Mouse (Mus musculus) stomach, postnatal 0 days (tissue): ENCODE data around the gene Gm20738. TPM values are rescaled to one million over a fixed set of nuclear protein-coding genes. Genes with fewer than 3 reads are reported as not detected.
"Not testable (repeated sequence)": the region's sequence is repeated elsewhere in the genome, so short reads cannot be mapped to it uniquely, and the experiment has no call there.

Experiments used
- ATAC-seq: fragments of 200-750 bp; cut with Nextera tagmentation; 2 replicates; pipeline ENCODE4 v1.8.0; 2017; ENCODE audit not compliant: low FRiP score, low TSS enrichment
- DNase-seq: peaks from one replicate; pipeline ENCODE4 v3.0.0-alpha.2; 2016; ENCODE audit warnings: low spot score
- H3K27ac ChIP-seq: fragments of 300-500 bp; sonication (generic); replicated peaks from 2 replicates; pipeline ENCODE4 v1.5.1; 2014; ENCODE audit warnings: mild to moderate bottlenecking, control low read depth
- H3K27me3 ChIP-seq: fragments of 300-500 bp; sonication (generic); 2 replicates; pipeline ENCODE4 v1.6.1; 2014; ENCODE audit warnings: low read length; ENCODE audit not compliant: control insufficient read depth, insufficient read depth
- H3K36me3 ChIP-seq: fragments of 300-500 bp; sonication (generic); 2 replicates; pipeline ENCODE4 v1.6.1; 2014; ENCODE audit warnings: low read length, mixed read lengths; ENCODE audit not compliant: control insufficient read depth, insufficient read depth
- H3K4me1 ChIP-seq: fragments of 300-500 bp; sonication (generic); replicated peaks from 2 replicates; pipeline ENCODE4 v1.6.1; 2014; ENCODE audit warnings: antibody characterized with exemption; ENCODE audit not compliant: control insufficient read depth, insufficient read depth
- H3K4me2 ChIP-seq: fragments of 300-500 bp; sonication (generic); replicated peaks from 2 replicates; pipeline ENCODE4 v1.6.1; 2014; ENCODE audit warnings: low read depth, mild to moderate bottlenecking, control low read depth, moderate library complexity
- H3K4me3 ChIP-seq: fragments of 300-500 bp; sonication (generic); 2 replicates; pipeline ENCODE4 v1.5.1; 2014; ENCODE audit warnings: low read depth, low read length, control low read depth
- H3K9ac ChIP-seq: fragments of 300-500 bp; sonication (generic); 2 replicates; pipeline ENCODE4 v1.6.1; 2014; ENCODE audit warnings: mild to moderate bottlenecking, low read length, control low read depth, mixed read lengths
- H3K9me3 ChIP-seq: fragments of 300-500 bp; sonication (generic); 2 replicates; pipeline ENCODE4 v1.6.1; 2016; ENCODE audit warnings: low read length; ENCODE audit not compliant: control insufficient read depth
- WGBS: fragments of 180-500 bp; shearing (Covaris S2); extraction: QIAGEN DNeasy Blood & Tissue Kit; methylation state at CpG from one replicate; pipeline ENCODE4 v1.1.7; 2014; 5-methylcytosine and 5-hydroxymethylcytosine counted together
- polyA plus RNA-seq: library from polyadenylated mRNA; unstranded; fragments of >200 nt; fragmentation: Nextera tagmentation; extraction: Ambion mirVana; gene quantifications from 2 replicates; pipeline ENCODE4 v1.2.1, GENCODE M21; 2015

Gm20738 gene
- polyA plus RNA-seq = not detected in 2 replicates

DNA sequence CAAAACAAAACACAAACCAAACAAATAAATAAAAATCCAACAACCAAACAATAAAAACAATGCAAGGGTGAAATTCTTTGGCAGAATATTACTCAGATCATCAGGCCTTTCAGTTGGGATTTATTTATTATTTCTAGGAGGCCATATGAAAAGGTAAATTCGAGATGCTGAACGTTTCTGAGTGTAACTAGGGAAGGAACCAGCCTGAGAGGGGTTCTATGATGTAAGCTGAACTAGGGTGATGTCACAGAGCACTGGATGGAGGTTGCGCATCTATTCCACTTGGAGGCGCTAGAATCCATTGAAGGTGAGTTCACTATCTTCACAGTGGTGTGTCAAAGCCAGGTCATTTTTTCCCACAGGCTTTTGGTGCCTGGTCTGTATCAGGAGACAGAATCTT, at the start of gene Gm20738:
Gene Gm20738 (plus strand): TSS at position 301 of the 400 bp plus-strand sequence.
- ATAC-seq, H3K36me3 ChIP-seq, H3K9me3 ChIP-seq, H3K27ac ChIP-seq, H3K27me3 ChIP-seq, H3K4me1 ChIP-seq, H3K4me3 ChIP-seq, H3K4me2 ChIP-seq, H3K9ac ChIP-seq, DNase-seq: not testable (repeated sequence)
- 72% methylated on average over 2 of the region's 4 CpGs for WGBS
